Mouse (Mus musculus) spleen, adult 12 weeks (tissue): ENCODE data around the gene Zbtb33.

Source experiments
- DNase-seq: peaks from one replicate; pipeline ENCODE4 v3.0.0; 2022; ENCODE audit warnings: low spot score

Gene Zbtb33

DNA sequence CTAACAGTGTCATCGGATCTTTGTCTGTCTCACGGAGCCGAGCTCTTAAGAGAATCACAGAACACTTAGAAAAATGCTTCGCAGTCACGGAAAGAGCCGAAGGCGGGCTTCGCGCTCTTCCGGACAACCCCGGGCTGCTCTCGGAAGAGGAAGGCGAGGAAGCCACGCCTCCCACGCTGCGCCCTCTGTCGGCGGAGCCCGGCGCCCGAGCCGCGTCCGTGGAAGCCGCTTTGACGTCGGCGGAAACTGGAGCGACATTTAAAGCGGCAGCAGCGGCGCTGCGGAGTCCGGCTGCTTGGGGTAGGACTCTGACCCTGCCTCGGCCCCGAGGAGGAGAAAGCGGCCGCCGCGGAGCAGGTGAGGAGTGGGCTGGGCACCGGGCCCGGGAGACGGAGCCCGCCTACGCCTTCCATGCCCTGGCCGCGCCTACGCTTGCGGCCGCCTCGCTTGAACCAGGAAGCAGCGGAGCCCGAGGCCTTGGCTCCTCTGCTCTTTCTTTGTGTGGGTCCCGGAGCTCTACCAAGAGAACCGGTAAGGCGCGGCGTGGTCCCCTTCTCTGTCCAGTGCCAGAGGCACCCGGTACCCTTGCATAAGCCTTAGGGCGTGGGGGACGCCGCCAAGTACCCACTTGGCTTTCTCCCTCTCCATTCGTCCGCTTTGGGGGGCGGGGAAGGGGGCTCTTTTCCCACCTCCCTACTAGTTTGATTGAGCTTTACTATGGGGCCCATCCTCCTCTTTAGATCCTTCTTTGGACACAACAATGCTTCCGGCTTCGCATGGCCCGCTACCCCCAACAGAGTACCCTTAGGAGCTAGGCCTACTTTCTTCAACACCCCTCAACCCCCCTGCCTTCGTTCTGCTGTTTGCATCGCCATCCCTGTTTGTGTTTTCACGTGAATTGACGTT is at the start of gene Zbtb33:
TSS of gene Zbtb33 (plus strand) at position 242 of the 906 bp plus-strand sequence.
- peak; percentile 79 for DNase-seq

DNA sequence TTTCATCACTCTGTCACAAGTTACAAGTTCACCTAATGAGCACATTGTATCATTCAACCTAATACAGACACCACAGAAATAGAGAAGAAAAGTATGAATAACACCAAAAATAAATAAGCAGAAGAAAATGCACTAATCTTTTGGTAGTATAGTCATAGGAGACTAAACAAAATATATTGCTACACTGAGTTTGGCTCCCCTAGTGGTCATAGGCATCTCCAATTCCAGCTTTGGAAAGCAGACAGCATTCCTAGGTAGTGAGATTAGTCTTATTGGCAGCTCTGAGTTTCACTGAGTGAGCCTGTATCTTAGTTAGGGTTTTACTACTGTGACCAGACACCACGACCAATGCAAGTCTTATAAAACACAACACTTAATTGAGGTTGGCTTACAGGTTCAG is 30.5 kb upstream of the Zbtb33 start:
- no peak for DNase-seq

DNA sequence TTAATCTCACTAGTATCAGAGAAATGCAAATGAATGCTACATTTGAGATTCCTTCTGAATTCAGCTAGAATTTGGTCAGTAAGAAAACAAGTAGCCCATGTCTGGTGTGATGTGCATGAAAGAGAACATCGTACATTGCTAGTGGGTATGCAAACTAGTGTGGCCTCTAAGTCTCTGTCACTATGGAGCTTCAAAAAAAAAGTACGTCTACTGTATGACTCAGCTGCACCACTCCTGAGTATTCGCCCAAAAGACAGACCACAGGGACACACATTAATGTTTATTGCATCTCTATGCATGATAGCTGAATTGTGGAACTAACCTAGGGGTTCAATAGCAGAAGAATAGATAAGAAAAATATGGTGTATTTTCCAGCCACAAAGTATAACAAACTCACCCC is 24.3 kb upstream of the Zbtb33 start:
- DNase-seq = no peak

DNA sequence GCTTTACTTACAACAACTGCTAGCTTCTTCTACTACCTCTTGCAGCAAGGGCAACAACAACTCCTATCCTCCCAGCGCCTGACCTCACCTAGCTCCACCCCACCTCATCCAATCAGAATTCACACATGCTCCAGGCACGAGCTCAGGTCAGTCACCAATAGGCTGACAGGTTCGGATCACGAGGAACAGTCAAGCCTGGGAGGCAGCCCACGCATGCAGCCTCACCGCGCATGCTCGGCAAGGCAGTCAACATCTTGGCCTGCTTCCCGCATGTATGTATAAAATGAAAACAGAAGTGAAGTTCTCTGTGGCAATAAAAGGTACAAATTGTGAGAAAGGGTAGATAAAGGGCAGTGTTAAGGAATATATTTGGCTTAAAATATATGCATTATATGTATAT is 23.5 kb upstream of the Zbtb33 start:
- no peak for DNase-seq

DNA sequence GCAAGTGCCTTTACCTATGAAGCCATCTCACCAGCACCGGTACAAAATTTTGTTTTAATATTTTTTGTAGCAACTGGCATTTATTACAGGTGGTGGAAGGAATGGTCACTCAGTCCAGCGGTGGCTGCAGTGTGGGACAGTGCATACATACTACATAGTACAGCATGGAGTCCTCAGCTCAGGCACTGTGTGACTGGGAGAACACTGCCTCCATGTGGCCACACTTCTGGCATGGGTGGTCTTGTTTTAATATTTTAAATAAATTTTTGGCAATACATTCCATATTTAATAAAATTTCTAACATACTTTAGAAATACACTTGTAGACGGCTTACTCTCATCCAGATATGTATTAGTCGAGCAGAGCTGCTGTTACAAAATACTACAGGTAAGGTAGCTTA is 23.0 kb upstream of the Zbtb33 start:
- DNase-seq = no peak

DNA sequence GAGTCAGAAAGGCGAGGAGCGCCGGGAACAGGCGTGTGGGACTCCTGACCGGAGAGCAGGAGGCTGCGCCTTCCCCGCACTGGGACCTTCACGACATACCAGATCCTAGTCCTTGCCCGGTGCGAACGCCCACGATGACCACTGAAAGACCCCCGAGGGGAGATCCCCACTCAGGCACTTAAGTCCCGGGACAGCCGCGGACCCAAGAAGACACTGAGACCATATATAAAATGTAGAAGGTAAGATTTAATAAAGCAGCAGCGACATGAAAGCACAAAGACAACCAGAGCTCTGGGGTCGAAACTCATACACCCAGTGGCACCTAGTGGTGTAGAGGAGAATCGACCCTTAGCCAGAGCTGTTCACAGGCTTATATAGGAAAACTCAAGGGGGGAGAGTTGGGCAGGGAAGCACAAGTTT is 9.7 kb upstream of the Zbtb33 start:
- peak; percentile 19 for DNase-seq

DNA sequence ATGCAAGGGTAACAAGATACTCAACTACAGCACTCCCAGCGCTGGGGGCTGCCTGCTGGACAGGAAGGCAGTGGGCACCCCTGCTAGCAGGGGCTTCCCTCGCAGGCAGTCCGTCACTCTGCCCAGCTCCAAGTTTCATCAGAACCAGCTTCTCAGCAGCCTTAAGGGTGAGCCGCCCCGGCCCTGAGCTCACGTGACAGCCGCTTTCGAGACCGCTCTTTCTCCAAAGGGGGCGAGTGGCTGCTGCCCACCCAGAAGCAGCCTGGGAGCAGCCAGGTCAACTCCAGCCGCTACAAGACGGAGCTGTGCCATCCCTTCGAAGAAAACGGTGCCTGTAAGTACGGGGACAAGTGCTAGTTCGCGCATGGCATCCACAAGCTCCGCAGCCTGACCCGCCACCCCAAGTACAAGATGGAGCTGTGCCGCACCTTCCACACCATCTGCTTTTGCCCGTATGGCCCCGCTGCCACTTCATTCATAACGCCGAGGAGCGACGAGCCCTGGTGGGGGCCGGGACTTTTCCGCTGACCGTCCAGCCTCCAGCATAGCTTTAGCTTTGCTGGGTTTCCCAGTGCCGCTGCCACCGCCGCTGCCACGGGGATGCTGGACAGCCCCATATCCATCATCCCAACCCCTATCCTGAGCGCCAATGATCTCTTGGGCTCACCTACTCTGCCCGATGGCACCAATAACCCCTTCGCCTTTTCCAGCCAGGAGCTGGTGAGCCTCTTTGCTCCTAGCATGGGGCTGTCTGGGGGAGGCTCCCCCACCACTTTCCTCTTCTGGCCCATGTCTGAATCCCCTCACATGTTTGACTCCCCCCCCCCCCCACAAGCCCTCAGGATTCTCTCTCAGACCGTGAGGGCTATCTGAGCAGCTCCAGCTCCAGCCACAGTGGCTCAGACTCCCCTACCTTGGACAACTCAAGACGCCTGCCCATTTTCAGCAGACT is 8.7 kb upstream of the Zbtb33 start:
- DNase-seq = no peak

DNA sequence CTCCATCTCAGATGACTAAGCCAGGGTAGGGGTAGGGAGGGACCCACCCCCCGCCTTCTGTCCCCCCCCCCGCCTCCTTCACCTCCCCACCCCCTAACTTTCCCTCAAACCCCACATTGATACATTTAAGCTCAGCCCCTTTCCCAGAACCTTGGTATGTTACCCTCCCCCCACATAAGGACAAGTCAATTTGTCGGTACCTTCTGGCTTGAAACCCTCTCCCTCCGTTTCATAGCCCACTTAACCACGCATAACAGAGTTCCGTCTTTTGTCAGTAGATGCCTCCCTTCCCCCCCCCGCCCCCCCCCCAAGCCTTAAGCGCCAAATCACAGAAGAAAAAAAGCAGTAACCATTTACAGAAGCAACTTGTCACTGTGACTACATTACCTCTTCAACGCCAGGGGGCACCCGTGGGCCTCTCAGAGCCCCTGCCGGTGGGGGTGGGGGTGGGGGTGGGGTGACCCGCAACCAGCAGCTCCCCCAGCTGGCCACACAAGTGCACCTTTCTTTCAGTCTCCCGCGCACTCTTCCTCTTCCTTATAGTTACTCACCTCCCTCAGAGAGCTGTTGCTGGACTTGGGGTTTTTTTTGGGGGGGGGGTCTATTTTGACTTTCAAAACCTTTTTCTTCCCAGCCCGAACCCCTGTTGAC is 7.9 kb upstream of the Zbtb33 start:
- peak; percentile 7 for DNase-seq

DNA sequence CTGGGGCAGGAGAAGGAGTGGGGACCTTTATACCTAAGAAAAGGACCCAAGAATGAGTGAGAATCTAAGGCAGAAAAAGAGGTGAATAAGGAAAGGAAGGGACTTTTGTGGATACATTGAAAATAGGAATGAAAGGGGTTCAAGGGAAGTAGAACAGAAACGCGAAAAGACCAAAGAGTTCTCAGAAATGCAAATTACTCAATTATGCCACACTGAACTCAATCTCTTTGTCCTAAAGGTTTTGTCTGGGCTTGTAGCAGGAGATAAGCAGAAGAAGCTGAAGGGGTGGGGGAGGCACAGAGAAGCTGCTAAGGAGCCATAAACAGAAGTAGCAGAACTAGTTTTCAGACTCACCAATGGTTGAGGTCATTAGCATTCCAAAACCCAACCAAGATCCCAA is 4.1 kb upstream of the Zbtb33 start:
- DNase-seq = no peak

DNA sequence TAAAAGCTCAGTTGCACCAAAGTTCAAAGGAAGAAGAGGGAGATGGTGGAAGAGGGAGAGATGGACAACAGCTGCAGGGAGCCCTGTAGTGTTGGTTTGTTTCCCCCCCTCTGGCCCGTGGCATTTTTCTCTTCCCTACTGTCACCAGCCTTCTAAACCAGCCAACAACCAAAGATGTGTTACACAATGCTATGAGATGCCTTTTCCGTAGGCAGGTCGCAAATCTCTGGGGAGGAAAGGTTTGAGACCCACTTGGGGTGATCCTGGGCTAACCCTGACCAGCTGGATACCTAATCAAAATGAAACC is 818 bp downstream of the Zbtb33 start:
- DNase-seq = no peak

DNA sequence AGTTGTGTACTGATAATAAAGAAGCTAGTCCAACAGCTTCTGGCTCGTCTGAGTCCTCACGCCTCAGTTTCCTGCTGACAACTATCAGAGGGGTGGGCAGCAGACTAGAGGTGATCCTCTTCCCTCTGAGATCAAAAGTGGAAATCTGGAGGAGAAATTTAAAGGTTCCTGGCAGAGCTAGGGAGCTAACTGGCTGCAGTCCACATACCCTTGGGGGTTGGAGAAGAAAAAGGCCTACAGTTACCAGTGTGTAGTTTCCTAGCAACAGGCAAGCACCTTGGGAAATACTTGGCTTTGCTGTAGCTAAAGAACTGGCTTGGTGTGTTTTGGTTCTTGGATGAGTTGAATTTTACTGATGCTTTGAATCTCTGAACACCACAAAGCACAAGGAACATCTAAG is 12.2 kb downstream of the Zbtb33 start:
- DNase-seq = no peak

DNA sequence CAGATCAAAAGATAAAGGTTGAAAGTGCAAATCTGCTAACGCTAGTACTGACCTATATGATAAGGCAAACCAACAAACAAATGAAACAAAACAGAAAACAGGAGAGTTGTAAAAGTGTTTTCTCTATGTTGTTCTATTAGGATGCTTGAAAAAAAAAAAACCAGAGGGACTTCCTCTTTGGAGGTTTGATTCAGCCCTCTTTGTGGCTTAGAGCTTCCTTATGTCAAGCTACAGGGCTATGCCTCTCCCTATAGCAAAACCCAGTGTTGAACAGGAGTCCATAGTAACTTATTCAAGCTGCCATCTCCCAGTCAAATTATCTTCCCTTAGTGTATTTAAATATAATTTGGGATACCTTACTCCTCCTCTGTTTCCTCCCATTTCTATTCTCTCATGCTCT is 17.8 kb downstream of the Zbtb33 start:
- no peak for DNase-seq

DNA sequence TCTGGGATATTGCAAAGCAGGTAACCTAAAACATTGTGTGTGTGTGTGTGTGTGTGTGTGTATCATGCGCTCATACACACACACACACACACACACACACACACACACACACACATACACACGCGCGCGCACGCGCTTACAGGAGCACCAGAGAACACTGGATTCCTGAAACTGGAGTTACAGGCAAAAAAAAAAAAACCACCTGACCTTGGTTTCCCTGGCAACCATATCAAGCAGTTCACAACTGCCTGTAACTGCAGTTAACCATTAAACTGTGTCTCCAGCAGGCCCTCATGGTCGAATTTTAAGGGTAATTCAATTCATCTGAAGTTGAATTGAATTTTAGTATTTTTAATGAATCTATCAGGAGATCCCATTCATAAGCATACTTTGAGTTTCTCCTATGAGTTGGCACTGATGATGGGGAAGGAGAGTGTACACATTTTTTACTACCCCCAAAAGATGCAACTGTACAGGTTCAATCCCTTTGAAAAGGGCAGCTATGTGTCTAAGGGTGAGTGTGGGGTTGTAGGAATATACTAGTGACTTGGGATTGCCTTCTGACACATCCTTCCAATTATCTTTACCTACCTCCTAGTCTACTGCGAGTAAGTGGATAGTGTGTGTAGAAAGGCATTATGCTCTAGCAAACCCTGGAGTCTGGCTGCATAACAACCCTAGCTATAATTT is 27.5 kb downstream of the Zbtb33 start:
- DNase-seq = no peak

DNA sequence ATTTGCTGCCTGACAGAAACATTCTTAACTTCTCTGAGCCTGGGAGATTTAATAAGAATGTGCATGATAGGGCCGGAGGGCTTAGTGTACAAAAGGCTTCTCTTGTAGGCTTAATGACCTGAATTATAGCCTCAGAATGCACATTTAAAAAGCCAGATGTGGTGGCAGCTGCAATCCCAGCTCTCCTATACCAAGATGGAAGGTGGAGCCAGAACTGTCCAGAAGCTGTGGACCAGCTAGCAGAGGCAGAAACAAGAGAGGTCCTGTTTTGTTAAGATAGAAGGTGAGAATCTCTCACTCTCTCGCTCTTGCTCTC is 28.0 kb downstream of the Zbtb33 start:
- no peak for DNase-seq

DNA sequence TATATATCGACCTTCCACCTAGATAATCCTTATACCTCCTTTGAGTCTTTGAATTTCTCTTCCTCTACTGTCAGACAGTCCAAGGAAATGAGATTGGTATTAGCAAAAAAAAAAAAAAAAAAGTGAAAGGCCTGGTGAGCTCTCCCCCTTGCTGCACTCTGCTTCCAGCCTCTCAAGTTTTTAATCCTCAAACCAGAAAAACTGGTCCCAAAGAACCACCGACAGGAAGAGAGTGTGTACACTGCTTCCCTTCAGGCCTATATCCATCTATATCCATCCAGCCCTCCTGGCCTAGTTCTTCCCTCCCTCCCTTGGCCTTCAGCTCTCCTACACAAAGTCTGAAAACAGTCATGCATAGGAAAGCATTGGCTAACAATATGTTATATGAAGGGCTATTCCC is 33.2 kb downstream of the Zbtb33 start:
- no peak for DNase-seq

DNA sequence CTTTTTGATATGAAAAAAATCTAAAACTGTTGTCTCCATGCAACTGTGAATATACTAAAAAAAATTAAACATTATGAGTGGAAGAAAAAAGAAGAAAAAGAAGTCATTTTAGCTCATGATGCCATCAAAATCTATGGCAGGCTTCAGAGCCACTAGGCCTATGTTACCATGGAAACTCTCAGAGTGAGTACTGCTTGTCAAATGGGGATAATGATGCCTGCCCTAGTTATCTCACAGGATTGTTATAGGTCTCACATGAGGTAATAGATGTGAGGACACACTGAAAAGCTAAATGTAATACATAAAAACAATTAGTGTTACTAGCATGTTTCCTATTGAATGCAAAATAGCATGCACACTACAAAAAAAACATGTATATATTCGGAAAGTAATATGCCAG is 40.3 kb downstream of the Zbtb33 start:
- DNase-seq = no peak

DNA sequence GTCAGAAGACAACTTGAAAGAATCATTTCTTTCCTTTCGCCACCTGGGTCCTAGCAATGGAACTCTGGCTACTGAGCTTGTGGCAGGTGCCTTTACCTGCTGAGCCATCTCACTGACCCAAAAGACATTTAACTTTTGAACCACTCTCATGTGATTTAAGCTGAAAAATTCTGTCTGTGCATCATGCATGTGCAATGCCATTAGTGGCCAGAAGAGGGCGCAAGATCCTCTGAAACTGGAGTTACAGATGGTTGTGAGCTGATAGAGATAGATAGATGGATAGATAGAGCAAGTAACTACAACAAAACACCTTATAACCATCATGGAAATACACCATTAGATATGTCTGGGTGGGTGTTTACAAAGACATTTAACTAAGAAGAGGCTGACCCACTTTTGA is 48.1 kb downstream of the Zbtb33 start:
- DNase-seq = peak; percentile 10
